Mouse (Mus musculus): ENCODE measurements around the gene Stx8. TPM values are rescaled to one million over a fixed set of nuclear protein-coding genes. Genes with fewer than 3 reads are reported as not detected.

Stx8 gene
- total and polyA plus RNA-seq, 3 experiments = 29.5 to 152 (median 30.9) TPM

GRCm38 (mm10) chr11:68050725-68051124, 84.7 kb downstream of the Stx8 start:
- Histone ChIP-seq H3K27me3 (ENCODE audit: control insufficient read depth in 1 of 2, insufficient read depth in 2 of 2, low read length in 2 of 2) (no peaks in the 10 kb centered on the region), H3K27ac (ENCODE audit: control insufficient read depth, low read depth, low read length) (no peak overlapping the region), H3K36me3 (ENCODE audit: control insufficient read depth in 1 of 2, insufficient read depth in 2 of 2, low read length in 2 of 2) (no peaks in the 10 kb centered on the region; a peak in 1 of 4 replicates), H3K9ac (ENCODE audit: control insufficient read depth, low read depth, low read length, poor library complexity, severe bottlenecking) (no peak overlapping the region), H3K79me2 (ENCODE audit: control insufficient read depth, insufficient read depth, low read length, poor library complexity) (no peaks in the 10 kb centered on the region), H3K4me1 (ENCODE audit: control insufficient read depth in 1 of 2, insufficient read depth in 2 of 2, low read length in 2 of 2) (no peaks in the 10 kb centered on the region), H3K9me3 (replicated peaks; ENCODE audit: insufficient read depth, low read length) (no peaks in the 10 kb centered on the region), H3K4me3 (ENCODE audit: control insufficient read depth in 1 of 2, insufficient read depth in 1 of 2, low read depth in 2 of 2, low read length in 2 of 2) (no peak overlapping the region)
- TF ChIP-seq ZMIZ1 (IDR thresholded peaks at IDR 0.05; ENCODE audit: low read depth, low read length) (no peak), JUND (IDR thresholded peaks at IDR 0.05; ENCODE audit: low read depth, low read length) (no peak), ZKSCAN1 (IDR thresholded peaks at IDR 0.05; ENCODE audit: low read depth, low read length) (no peak), USF2 (IDR thresholded peaks at IDR 0.05; ENCODE audit: borderline replicate concordance in 1 of 2, insufficient read depth in 1 of 2, low read depth in 1 of 2, low read length in 2 of 2) (no peak), ZNF384 (IDR thresholded peaks at IDR 0.05; ENCODE audit: low read depth, low read length) (no peak), MYC (IDR thresholded peaks at IDR 0.05; ENCODE audit: low read depth, low read length) (no peak), UBTF (IDR thresholded peaks at IDR 0.05; ENCODE audit: borderline replicate concordance, insufficient read depth, low read depth, low read length) (no peak), ELF1 (IDR thresholded peaks at IDR 0.05; ENCODE audit: low read depth, low read length) (no peak)
- DNase-seq (ENCODE audit: low read depth, low spot score) = no peak

- DNase-seq (ENCODE audit: low read depth, low spot score) = peak; percentile 24
- TF ChIP-seq NRF1 (IDR thresholded peaks at IDR 0.05; ENCODE audit: insufficient read depth, low read depth, low read length, poor library complexity, severe bottlenecking) (no peak), TCF12 (IDR thresholded peaks at IDR 0.05; ENCODE audit: low read depth, low read length) (no peak)
- H3K4me1 ChIP-seq (ENCODE audit: control insufficient read depth in 1 of 2, insufficient read depth in 2 of 2, low read length in 2 of 2) = no peaks in the 10 kb centered on the region
- H3K4me3 ChIP-seq (ENCODE audit: control insufficient read depth in 1 of 2, insufficient read depth in 1 of 2, low read depth in 2 of 2, low read length in 2 of 2) = no peak overlapping the region
- H3K27ac ChIP-seq (ENCODE audit: control insufficient read depth, low read depth, low read length) = no peak overlapping the region
- H3K27me3 ChIP-seq (ENCODE audit: control insufficient read depth in 1 of 2, insufficient read depth in 2 of 2, low read length in 2 of 2) = no peaks in the 10 kb centered on the region
- no peaks in the 10 kb centered on the region for H3K9me3 ChIP-seq (replicated peaks; ENCODE audit: insufficient read depth, low read length)
- H3K9ac ChIP-seq (ENCODE audit: control insufficient read depth, low read depth, low read length, poor library complexity, severe bottlenecking) = no peak overlapping the region
- H3K79me2 ChIP-seq (ENCODE audit: control insufficient read depth, insufficient read depth, low read length, poor library complexity) = no peaks in the 10 kb centered on the region
- no peaks in the 10 kb centered on the region; a peak in 1 of 4 replicates for H3K36me3 ChIP-seq (ENCODE audit: control insufficient read depth in 1 of 2, insufficient read depth in 2 of 2, low read length in 2 of 2)
Observed at GRCm38 (mm10) chr11:68051305-68051704, 85.3 kb downstream of the Stx8 start.

GRCm38 (mm10) chr11:68058466-68059201, 92.6 kb downstream of the Stx8 start:
- Histone ChIP-seq H3K27me3 (ENCODE audit: control insufficient read depth in 1 of 2, insufficient read depth in 2 of 2, low read length in 2 of 2) (no peaks in the 10 kb centered on the region), H3K36me3 (ENCODE audit: control insufficient read depth in 1 of 2, insufficient read depth in 2 of 2, low read length in 2 of 2) (no peaks in the 10 kb centered on the region), H3K4me1 (ENCODE audit: control insufficient read depth in 1 of 2, insufficient read depth in 2 of 2, low read length in 2 of 2) (no peaks in the 10 kb centered on the region), H3K27ac (ENCODE audit: control insufficient read depth, low read depth, low read length) (no peak overlapping the region), H3K9me3 (replicated peaks; ENCODE audit: insufficient read depth, low read length) (no peaks in the 10 kb centered on the region), H3K4me3 (ENCODE audit: control insufficient read depth in 1 of 2, insufficient read depth in 1 of 2, low read depth in 2 of 2, low read length in 2 of 2) (no peak overlapping the region), H3K9ac (ENCODE audit: control insufficient read depth, low read depth, low read length, poor library complexity, severe bottlenecking) (no peak overlapping the region), H3K79me2 (ENCODE audit: control insufficient read depth, insufficient read depth, low read length, poor library complexity) (no peaks in the 10 kb centered on the region)
- DNase-seq (ENCODE audit: low read depth, low spot score) = no peak
- no peak for TF ChIP-seq HCFC1 (IDR thresholded peaks at IDR 0.05; ENCODE audit: low read depth, low read length)
- TF ChIP-seq UBTF (IDR thresholded peaks at IDR 0.05; ENCODE audit: borderline replicate concordance, insufficient read depth, low read depth, low read length) = no peak
- TF ChIP-seq MEF2A (IDR thresholded peaks at IDR 0.05; ENCODE audit: extremely low read depth, insufficient replicate concordance, low read depth, low read length, poor library complexity, severe bottlenecking) = no peak
- TF ChIP-seq NELFE (IDR thresholded peaks at IDR 0.05; ENCODE audit: low read depth, low read length) = no peak
- TF ChIP-seq E2F4 (IDR thresholded peaks at IDR 0.05; ENCODE audit: borderline replicate concordance, low read depth, low read length) = no peak
- TF ChIP-seq TBP (IDR thresholded peaks at IDR 0.05; ENCODE audit: low read depth, low read length) = no peak
- no peak for TF ChIP-seq TCF12 (IDR thresholded peaks at IDR 0.05; ENCODE audit: low read depth, low read length)
- TF ChIP-seq SMC3 (IDR thresholded peaks at IDR 0.05; ENCODE audit: low read depth, low read length) = no peak
- TF ChIP-seq GATA1 (IDR thresholded peaks at IDR 0.05; ENCODE audit: low read depth, low read length) = no peak
